Mouse (Mus musculus) liver, postnatal 0 days (tissue): ENCODE data around the gene Spg20.

ENCODE experiments used
- CTCF ChIP-seq: sonication (generic); IDR thresholded peaks from 2 replicates; pipeline ENCODE4 v1.5.1; 2016; ENCODE audit warnings: antibody characterized with exemption, low read depth
- EP300 ChIP-seq: IDR thresholded peaks from 2 replicates; pipeline ENCODE4 v1.6.1; 2016; ENCODE audit warnings: antibody characterized with exemption, low read depth, mild to moderate bottlenecking

DNA sequence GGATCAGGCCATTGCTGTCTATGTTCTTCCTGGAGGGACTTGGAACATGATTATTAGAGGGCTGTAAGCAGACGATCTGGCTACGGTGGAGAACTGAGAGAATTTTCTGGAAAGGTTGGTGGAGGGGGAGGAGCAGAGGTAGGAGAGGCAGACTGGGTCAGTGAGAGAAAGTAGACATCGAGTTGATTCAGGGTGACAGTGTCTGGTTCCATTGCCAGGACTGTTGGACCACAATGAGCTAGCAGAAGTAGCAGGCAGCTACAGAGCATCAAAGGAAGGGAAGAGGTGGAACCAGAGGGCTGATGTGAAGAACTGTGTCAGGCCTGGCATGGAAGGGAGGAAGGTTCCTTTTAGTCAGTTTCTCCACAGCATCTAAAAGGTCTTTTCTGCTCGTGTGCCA lies 23.5 kb upstream of the Spg20 start:
- TF ChIP-seq CTCF (no peak), EP300 (no peak)
